Mouse (Mus musculus) hindbrain, embryonic 12.5 days (tissue): Measurements from ENCODE around the gene Celf3. TPM values are rescaled to one million over a fixed set of nuclear protein-coding genes. Genes with fewer than 3 reads are reported as not detected.

Experiments
- polyA plus RNA-seq: library from polyadenylated mRNA; unstranded; fragments of >200 nt; fragmentation: Nextera tagmentation; extraction: Ambion mirVana; gene quantifications from 2 replicates; pipeline ENCODE4 v1.2.1, GENCODE M21; 2016

Gene Celf3
- polyA plus RNA-seq, 1 experiment from 2014 or later, result 196 TPM

Other genes with a start within 250 kb of the Celf3 start
- gene Gm4778, start 214.3 kb upstream of the Celf3 start, polyA plus RNA-seq, result not detected in 2 replicates
- gene Them4, start 168.2 kb upstream of the Celf3 start, polyA plus RNA-seq, result 16.1 and 18.1 TPM in 2 replicates
- gene Them5, start 136.2 kb upstream of the Celf3 start, polyA plus RNA-seq, result not detected in 2 replicates
- gene C2cd4d, start 115.9 kb upstream of the Celf3 start, polyA plus RNA-seq, result 2.4 and 2.5 TPM in 2 replicates
- 0.76 and 0.82 TPM in 2 replicates for gene Rorc, start 105.5 kb upstream of the Celf3 start, polyA plus RNA-seq
- gene Lingo4, start 79.8 kb upstream of the Celf3 start, polyA plus RNA-seq, result 0.52 and 0.53 TPM in 2 replicates
- 48.7 and 52.1 TPM in 2 replicates for gene Tdrkh, start 65.0 kb upstream of the Celf3 start, polyA plus RNA-seq
- 58.0 and 67.5 TPM in 2 replicates for gene Mrpl9, start 35.0 kb upstream of the Celf3 start, polyA plus RNA-seq
- gene Oaz3, start 34.4 kb upstream of the Celf3 start, polyA plus RNA-seq, result 0.77 and 1.0 TPM in 2 replicates
- 18.7 and 19.3 TPM in 2 replicates for gene Riiad1, start 2.0 kb downstream of the Celf3 start, polyA plus RNA-seq
- 68.7 and 73.3 TPM in 2 replicates for gene Snx27, start 104.4 kb downstream of the Celf3 start, polyA plus RNA-seq
- not detected in 2 replicates for gene Gm10972, start 164.8 kb downstream of the Celf3 start, polyA plus RNA-seq
- 2.9 and 4.1 TPM in 2 replicates for gene Tuft1, start 180.6 kb downstream of the Celf3 start, polyA plus RNA-seq
- gene Selenbp2, start 215.3 kb downstream of the Celf3 start, polyA plus RNA-seq, result not detected in 2 replicates